Mouse (Mus musculus) bone marrow macrophage, adult 2 months (primary cell): Measurements from ENCODE around the gene Fst.

Experiments
- CTCF ChIP-seq: IDR thresholded peaks from 2 replicates; pipeline ENCODE4 v1.5.1; 2012; ENCODE audit warnings: low read depth, mild to moderate bottlenecking, low read length, moderate library complexity
- POLR2A ChIP-seq: IDR thresholded peaks from 2 replicates; pipeline ENCODE4 v1.6.1; 2012; ENCODE audit warnings: mild to moderate bottlenecking, low read depth, low read length, borderline replicate concordance

DNA sequence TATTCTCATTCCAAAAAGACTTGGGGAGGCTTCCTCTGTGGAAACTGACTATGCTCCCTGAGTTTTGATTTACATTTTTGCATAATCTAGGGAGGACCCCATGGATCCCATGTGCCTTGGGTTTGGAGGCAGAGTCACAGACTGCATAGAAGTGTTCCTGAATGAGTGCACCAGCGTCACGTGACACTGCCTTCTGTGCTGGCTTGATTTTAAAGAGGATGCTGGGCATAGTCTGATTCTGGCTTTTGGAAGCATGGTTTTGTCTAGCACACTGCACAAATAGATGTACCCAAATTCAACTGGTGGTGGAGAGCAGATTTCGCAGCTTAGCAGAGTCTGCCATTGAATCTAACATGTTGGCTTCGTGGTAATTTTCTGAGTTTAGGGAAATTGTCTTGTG is 19.6 kb upstream of the Fst start:
- TF ChIP-seq POLR2A, result no peak
- TF ChIP-seq CTCF, result no peak
